Mouse (Mus musculus): ENCODE data around the gene Cpne4.

Gene Cpne4

GRCm38 (mm10) chr9:104693145-104693544 lies 146.1 kb downstream of the Cpne4 start:
- no peak for DNase-seq

GRCm38 (mm10) chr9:104710831-104711230 lies 163.7 kb downstream of the Cpne4 start:
- DNase-seq, result no peak

GRCm38 (mm10) chr9:104725311-104725710 lies 178.2 kb downstream of the Cpne4 start:
- no peak for DNase-seq

- DNase-seq, result no peak
Measured at GRCm38 (mm10) chr9:104742661-104743380, 195.7 kb downstream of the Cpne4 start.

GRCm38 (mm10) chr9:104755519-104755918 lies 208.4 kb downstream of the Cpne4 start:
- DNase-seq, result no peak

GRCm38 (mm10) chr9:104760031-104760430 lies 212.9 kb downstream of the Cpne4 start:
- no peak for DNase-seq

GRCm38 (mm10) chr9:104776198-104776815 lies 229.2 kb downstream of the Cpne4 start:
- no peak for DNase-seq

GRCm38 (mm10) chr9:104777135-104777534 lies 230.0 kb downstream of the Cpne4 start:
- DNase-seq, result no peak

- no peak for DNase-seq
Measured at GRCm38 (mm10) chr9:104777780-104778179, 230.7 kb downstream of the Cpne4 start.

- DNase-seq, result no peak
Measured at GRCm38 (mm10) chr9:104796601-104797000, 249.5 kb downstream of the Cpne4 start.

GRCm38 (mm10) chr9:104804776-104805175 lies 257.7 kb downstream of the Cpne4 start:
- DNase-seq, result no peak

- no peak for DNase-seq
Measured at GRCm38 (mm10) chr9:104814681-104815080, 267.6 kb downstream of the Cpne4 start.

- no peak for DNase-seq
Measured at GRCm38 (mm10) chr9:104828646-104829045, 281.6 kb downstream of the Cpne4 start.

- no peak for DNase-seq
Measured at GRCm38 (mm10) chr9:104832934-104833539, 286.0 kb downstream of the Cpne4 start.

- DNase-seq, result no peak
Measured at GRCm38 (mm10) chr9:104837931-104838330, 290.8 kb downstream of the Cpne4 start.

- DNase-seq, result no peak
Measured at GRCm38 (mm10) chr9:104841278-104841677, 294.2 kb downstream of the Cpne4 start.

- DNase-seq, result no peak
Measured at GRCm38 (mm10) chr9:104845226-104845930, 298.3 kb downstream of the Cpne4 start.

- DNase-seq, result no peak
Measured at GRCm38 (mm10) chr9:104853701-104854100, 306.6 kb downstream of the Cpne4 start.

GRCm38 (mm10) chr9:104854245-104854921 lies 307.3 kb downstream of the Cpne4 start:
- no peak for DNase-seq

GRCm38 (mm10) chr9:104865830-104866229 lies 318.7 kb downstream of the Cpne4 start:
- no peak for DNase-seq

GRCm38 (mm10) chr9:104872586-104872985 lies 325.5 kb downstream of the Cpne4 start:
- DNase-seq, result no peak

- peak; percentile 10 for DNase-seq
Measured at GRCm38 (mm10) chr9:104874157-104874556, 327.1 kb downstream of the Cpne4 start.

GRCm38 (mm10) chr9:104877014-104877413 lies 329.9 kb downstream of the Cpne4 start:
- no peak for DNase-seq

Measured in kidney, adult 11 months (tissue).